Mouse (Mus musculus): ENCODE data around the gene Hist2h2aa1.
"Not testable (repeated sequence)": the region's sequence is repeated elsewhere in the genome, so short reads cannot be mapped to it uniquely, and the experiment has no call there.

The Hist2h2aa1 gene

DNA sequence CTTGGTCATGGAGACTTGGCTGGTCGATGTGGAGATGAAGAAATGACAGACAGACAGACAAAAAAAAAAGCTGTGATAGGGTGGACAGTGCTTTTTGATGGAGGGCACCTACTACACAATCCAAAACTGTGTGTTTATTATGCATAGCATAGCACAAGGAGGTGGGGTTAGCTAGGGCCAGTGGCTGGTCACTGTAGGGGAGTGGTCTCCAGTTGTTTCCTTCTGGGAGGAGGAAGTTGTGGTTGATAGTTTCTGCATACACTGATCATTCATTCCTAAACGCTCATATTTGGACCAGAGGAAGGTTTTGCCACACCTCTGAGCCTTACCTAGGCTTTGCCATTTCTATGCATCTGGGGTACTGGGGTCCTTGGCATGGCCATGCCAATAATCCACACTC is 14.9 kb upstream of the Hist2h2aa1 start:
- no peak for DNase-seq (ENCODE audit: low read depth, low spot score)

DNA sequence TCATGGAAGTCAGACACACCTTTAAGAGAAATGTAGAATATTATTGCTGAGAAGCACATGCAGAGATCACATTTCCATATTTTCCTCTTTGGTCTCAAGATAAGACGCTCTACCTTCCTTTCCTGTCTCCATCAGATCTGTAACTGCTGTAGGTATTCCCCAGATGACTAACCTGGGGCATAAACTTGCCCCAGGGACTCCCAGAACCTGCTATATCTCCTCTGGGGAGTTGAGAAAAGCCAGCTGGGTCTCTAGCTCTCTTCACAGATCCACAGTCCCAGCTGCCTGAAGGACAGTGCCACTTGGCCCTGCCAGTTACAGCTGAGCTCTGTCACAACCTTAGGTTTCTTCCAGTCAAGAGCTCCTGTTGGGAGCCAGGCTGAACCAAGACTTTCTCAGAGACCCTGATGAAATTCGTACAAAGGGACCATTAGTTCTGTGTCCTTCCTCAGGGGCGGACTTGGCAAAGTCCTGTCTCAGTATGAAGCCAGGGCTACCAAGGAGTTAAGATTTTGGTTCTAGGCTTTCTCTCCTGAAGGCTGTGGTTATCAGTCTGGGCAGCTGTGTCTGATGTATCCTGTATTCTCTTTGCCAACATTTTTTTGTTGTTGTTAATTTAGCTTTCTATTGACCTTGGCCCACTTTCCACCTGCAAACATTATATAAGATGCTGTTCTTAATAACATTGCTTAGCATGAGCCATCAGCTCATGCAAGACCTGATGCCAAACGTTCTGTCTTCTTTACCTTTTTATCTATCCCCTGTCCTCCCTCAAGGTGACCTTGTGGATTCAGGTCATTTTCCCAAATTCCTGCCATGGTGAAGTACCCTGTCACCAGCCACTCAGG is 14.2 kb upstream of the Hist2h2aa1 start:
- no peak for DNase-seq (ENCODE audit: low read depth, low spot score)

DNA sequence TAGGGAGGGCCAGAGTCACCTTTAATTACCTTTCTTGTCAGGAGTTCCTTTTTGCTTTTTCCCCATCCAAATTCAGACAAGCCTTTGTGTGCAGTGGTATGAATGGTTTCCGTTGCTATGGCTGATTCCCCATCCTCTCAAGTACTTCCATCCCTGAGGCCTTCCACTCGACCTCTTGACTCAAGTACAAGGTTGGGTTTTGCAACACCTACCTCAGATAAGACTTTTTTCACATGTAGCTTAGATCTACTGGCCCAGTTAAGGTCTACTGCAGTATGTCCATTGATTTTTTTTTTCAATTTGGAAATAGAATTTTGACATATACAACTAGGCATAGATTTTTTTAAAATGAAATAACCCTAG is 13.6 kb upstream of the Hist2h2aa1 start:
- DNase-seq (ENCODE audit: low read depth, low spot score), result no peak

DNA sequence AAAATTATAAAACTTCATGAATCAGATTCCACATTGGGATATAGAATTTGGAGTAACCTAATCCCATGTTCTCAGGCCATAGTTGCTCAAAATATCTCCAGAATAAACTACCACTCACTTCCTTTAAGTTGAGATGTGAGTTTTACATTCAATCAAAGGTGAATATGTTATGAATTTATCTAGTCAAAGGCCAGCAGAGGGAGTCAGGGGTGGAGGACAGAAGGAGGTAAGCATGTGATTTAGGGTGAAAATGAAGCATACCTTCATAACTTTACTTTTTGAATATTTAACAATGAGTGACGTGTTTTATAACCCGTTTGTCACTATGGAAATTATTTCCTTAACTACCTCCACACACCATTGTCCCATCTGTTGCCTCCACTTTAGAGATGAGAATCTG is 10.4 kb upstream of the Hist2h2aa1 start:
- DNase-seq (ENCODE audit: low read depth, low spot score), result no peak

DNA sequence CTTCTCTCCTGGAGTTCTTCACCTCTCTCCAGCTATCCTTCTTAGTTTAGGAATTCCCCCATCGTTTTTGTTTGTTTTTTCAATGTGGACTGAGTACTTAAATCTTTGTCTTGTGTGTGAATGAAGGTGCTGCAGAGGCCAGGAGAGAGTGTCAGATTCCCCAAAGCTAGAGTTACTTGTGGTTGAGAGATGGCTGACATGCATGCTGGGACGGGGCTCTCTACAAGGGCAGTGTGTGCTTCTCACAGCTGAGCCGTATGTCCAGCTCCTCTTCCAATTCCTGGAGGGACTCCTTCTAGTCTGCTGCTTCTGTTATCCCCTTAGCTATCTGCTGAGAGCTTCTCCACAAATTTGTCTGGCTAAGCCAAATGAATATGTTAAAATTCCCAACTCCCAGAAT is 9.5 kb upstream of the Hist2h2aa1 start:
- DNase-seq (ENCODE audit: low read depth, low spot score), result no peak

DNA sequence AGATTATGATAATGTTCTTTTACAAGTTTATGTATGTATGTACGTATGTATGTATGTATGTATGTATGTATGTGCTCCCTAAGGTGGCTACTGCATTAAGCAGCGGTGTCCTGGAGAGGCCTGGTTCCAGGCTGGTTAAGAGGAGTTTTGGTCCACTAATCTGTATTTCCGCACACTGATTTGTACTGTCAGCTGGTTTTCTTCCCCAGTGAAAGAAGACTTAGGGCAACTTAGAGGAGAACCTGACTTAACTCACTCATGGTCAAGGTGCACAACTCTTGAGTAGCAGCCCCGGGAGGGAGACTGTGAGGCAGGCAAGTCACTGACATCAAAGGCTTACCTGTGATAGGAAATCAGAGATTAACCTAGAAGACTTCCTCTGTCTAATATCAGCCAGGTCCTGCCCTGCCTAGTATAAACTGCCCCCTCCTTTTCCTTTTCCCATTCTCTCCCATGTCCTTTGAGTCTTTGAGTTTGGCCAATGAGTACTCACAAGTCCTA is 8.4 kb upstream of the Hist2h2aa1 start:
- no peak for DNase-seq (ENCODE audit: low read depth, low spot score)

DNA sequence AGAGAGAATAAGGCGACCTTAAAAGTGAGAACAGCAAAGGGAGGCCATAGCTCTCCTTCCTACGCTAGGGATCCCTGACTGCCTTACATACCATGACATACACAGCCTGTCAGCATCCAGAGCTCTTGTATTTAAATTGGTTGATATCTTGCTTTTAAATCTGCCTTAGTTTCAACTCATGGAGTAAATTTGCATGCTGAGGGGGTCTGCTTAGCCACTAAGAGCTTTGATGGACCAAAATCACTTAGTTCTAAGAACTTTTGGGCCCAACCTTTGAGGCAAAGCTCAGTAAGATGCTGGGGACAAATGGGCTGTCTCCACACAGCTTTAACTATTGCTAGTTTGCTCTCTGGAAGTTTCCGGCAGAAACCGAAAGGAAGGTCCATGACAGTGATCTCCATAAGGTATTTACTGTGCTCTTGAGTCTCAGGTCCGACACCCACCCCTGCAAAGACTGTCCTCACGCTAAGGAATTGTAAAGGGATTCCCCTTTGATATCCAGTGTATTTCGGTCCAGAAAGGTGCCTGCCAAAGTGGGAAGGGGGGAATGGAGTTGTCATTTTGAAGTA is 7.9 kb upstream of the Hist2h2aa1 start:
- no peak for DNase-seq (ENCODE audit: low read depth, low spot score)

DNA sequence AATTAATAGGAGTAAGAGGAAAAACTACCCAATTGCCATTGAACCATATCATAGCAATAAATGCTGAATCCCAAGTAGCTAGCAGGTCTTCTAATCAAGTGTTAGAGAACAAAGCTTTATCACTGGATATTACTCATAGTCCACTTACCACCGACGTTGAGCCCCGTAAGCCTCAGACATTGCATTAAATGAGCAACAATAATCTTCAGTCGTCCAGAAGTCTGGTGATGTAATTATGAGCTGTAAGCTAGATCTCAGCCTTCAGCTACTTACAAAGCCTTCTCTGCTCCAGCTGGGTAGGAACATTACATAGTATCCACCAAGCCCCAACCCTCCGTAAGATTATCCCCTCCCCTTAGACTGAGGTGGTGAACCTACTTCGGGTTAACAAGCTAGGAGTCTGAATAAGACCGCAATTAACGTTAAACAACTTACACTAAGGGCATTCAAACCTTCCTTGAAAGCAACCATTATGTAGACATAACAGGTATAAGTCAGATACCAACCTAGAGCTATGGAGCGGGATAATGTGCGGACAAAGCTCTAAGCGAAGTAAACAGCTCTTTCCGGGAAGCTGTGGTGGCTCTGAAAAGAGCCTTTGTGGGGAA is 7.3 kb upstream of the Hist2h2aa1 start:
- DNase-seq (ENCODE audit: low read depth, low spot score), result no peak

DNA sequence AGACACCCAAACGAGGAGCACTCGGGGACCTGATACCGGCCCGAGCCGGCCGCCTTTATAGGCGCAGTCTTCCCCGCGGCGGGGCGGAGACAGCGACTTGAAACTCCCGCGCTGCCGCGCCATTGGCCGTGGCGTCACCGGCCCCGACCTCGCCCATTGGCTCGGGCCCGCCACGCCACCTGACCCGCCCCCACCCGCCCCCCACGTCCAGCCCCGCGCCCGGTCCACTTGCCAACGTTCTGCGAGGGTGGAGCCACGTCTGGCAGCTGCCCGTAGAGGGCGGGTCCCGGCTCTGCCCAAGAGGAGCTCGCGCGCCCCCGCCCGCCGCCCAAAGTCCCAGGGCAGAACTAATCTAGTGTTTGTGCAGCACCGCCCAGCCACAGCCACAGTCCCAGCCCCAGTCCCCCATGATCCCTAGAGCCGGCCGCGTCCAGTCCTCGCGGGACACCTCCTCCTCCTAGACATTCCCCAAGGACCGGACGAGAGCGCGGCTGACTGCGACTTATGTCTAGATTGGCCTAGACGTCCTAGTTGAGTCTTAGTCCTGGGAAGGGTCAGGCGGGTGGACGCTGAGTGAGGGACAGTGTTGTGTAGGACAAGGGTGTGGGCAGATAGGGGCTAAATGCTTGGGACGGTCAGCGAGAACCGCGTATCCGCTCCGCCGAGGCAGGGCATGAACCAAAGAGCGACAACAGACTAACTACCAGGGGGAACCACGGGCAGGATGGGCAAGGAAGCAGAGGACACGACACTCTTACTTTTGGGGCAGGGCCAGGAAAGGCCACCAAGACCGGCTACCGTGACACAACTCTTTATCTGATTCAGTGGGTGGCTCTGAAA is 6.1 kb upstream of the Hist2h2aa1 start, which contains the start of gene Hist2h3c2:
TSS of gene Hist2h3c2 (minus strand) at position 174 of the 840 bp plus-strand sequence.
- not testable (repeated sequence) for DNase-seq (ENCODE audit: low read depth, low spot score)

DNA sequence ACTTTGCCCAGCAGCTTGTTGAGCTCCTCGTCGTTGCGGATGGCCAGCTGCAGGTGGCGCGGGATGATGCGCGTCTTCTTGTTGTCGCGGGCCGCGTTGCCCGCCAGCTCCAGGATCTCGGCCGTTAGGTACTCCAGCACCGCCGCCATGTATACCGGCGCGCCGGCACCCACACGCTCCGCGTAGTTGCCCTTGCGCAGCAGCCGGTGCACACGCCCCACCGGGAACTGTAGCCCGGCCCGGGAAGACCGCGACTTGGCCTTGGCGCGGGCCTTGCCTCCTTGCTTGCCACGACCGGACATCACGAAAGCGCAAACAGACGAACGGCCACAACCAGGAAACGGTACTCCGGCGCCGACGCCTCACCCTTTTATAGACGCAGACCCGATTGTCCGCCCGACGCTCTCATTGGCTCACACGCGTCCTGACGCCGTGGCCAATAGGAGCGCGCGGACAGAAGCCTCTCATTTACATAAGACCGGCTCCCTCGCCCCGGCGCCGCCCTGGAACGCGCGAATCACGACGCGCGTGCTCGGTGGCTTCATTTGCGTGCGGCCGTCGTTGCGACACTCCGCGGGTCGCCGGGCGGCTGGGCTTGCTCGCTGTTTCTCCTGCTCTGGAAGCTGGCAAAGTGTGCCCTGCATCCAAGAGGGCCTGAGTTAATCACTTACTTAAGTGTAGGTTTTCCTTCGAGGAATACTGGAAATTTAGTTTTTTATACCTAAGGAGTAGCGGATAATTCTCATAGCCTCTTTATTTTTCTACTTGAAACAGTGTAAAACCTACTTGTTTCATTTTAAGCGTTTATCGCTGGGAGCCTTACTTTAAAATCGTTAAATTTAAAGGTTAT is 5.1 kb upstream of the Hist2h2aa1 start, which contains the start of gene Hist2h2aa2:
TSS of gene Hist2h2aa2 (minus strand) at position 328 of the 850 bp plus-strand sequence.
- DNase-seq (ENCODE audit: low read depth, low spot score), result peak; percentile 90

DNA sequence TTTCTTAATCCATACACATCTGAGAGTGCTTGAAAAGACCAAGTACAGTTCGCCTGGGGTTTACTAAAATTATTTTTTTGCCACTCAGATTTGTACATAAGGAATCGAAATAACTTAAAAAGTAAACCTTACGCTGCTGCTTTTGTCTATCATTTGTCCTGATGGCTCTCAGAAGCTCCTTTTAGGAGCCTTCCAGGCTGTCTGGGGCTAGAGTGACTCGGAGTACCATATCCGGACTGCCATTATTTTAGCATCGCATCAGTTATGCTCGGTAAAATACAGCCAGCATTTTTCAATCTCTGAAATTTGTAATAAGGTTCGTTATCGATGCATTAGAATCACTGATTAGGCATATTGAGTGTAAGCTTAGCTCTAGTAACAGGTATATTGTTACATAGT is 4.5 kb upstream of the Hist2h2aa1 start:
- no peak for DNase-seq (ENCODE audit: low read depth, low spot score)

DNA sequence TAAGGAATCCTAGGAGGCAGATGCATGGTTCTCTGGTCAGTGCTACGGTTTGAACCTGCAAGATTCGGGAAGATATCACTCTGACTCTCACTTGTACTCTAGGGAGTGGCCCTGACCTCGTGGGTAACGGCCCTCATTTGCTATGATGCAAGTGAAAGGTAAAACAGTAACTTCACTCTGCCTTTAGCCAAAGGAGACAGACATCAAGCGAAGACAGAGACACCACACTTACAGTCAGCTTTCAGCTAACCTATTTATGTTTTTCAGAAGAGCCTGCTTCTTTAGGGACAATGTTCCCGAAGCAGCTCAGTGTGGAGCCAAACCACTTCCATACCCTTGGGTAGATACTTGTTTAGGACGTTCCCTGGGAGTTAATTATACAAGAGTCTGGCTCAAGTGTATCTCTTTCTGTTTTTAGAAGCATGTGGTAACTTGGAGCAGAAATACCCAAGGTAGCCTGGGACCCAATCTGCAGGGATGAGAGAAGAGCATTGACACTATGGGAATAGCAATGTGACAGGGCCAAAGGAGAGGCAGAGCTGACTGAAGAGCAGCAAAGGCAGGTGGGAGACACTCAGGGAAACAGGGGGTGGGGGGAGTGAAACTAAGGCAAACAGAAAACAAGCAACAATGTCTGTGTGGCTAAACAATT is 1.2 kb upstream of the Hist2h2aa1 start:
- no peak for DNase-seq (ENCODE audit: low read depth, low spot score)

DNA sequence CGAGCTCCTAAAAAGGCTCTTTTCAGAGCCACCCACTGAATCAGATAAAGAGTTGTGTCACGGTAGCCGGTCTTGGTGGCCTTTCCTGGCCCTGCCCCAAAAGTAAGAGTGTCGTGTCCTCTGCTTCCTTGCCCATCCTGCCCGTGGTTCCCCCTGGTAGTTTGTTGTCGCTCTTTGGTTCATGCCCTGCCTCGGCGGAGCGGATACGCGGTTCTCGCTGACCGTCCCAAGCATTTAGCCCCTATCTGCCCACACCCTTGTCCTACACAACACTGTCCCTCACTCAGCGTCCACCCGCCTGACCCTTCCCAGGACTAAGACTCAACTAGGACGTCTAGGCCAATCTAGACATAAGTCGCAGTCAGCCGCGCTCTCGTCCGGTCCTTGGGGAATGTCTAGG is 721 bp downstream of the Hist2h2aa1 start:
- not testable (repeated sequence) for DNase-seq (ENCODE audit: low read depth, low spot score)

DNA sequence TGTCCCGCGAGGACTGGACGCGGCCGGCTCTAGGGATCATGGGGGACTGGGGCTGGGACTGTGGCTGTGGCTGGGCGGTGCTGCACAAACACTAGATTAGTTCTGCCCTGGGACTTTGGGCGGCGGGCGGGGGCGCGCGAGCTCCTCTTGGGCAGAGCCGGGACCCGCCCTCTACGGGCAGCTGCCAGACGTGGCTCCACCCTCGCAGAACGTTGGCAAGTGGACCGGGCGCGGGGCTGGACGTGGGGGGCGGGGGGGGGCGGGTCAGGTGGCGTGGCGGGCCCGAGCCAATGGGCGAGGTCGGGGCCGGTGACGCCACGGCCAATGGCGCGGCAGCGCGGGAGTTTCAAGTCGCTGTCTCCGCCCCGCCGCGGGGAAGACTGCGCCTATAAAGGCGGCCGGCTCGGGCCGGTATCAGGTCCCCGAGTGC is 1.1 kb downstream of the Hist2h2aa1 start, which contains the start of gene Hist2h3c1:
TSS of gene Hist2h3c1 (plus strand) at position 259 of the 430 bp plus-strand sequence.
- not testable (repeated sequence) for DNase-seq (ENCODE audit: low read depth, low spot score)

DNA sequence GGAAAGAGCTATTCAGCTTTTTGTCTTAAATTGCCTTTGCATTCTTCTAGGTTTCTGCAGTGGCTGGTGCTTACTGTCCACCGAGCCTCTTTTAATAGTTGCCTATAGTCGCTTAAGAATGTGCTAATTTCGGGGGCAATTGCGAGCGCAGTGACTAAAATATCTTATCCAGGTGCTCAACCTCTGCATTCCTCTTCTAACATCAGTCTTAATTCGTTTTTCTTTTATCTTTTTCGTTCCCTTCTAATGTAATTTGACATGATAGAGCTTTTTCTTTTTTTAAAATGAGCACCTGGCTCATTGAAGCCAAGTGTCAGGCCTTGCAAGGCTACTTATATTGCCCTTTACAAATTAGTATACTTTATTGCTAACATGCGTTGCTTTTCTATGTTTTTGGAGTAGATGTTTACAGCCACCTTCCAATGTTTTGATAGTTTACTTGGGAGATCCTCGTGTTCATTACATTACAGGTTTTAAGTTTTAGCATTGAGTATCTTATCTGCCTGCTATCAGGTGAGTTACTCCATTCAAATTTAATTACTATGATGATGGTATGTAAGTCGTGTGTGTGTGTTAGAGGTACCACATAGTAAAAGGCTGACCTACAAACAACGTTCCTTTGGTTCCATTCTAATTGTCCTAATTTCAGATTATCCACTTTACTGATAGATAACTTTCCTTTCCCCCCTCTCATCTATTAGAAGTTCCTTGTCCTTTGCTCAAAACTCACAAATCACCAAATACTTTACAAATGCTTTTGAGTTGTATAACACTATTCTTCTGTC is 2.3 kb downstream of the Hist2h2aa1 start:
- no peak for DNase-seq (ENCODE audit: low read depth, low spot score)

DNA sequence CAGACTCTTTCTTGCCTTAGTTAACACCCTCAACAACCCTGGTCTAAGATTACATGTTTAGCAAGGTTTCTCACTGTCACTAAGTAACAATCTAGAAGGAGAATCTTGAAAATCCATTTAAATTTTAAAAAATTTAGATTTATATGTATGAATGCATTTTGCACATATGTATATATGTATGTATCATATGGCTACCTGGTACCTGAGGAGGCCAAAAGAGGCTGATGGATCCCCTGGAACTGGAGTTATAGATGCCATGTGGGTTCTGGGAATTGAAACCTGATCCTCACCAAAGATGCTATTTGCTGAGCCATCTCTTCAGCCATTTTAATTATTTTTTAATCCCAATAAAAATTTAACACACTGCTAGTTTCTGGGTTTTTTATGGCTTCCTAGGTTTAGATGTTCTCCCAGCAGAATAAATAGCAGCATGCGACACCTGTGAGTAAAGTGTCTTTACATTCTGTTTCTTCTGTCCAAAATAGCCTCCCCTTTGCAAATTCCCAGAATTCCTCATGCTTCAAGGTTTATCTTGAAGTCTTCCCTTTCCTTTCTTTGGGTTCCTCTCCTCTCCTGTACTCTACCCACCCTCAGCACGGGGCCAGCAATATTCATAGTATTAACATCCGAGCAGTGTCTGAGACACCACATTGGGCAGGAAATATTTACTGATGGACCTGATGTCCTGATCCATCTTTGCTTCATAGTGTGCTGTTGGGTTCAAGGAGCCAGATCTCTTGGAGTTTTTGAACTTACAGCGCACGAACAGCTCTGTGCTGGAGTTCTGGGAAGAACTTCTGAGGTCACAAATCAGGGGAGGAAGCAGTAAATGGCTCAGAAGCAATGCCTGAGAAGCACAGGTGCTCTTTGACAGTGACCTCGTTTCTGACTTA is 3.1 kb downstream of the Hist2h2aa1 start:
- no peak for DNase-seq (ENCODE audit: low read depth, low spot score)

DNA sequence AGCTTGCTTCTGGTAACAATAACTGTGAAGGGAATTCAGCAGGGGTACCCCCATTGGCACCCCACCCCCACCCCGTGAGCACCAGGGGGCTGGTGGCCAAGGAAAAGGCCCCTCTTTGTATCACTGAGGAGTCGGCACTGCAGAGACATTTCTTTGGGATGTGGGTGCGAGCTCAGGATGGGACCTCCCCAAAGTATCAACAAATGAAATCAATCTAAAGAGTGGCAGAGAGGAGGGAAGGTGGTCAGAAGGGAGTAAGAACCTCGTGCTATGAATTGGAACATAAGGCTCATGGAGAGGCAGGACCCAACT is 3.7 kb downstream of the Hist2h2aa1 start:
- DNase-seq (ENCODE audit: low read depth, low spot score), result no peak

DNA sequence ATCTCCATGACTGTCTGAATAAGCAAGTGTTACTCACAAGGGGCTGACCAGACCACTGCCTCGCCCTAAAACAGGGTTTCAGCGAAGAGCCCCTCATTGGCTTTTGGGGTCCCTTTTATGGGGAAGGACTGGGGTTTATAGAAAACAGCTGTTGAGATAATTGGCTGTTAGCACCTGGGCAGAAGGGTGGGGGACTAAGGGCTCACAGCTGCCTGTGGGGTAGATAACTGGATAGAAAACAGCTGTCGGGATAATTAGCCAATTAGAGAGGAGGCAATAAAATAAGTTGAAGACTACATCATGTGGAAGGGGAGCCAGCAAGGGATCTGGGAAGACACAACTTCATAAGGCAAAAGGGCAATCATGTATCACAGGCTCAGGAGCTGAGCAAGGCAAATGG is 5.6 kb downstream of the Hist2h2aa1 start:
- no peak for DNase-seq (ENCODE audit: low read depth, low spot score)

Measured in brain, adult 2 months (tissue).